Mouse (Mus musculus): ENCODE data around the gene Sipa1l3. TPM values are rescaled to one million over a fixed set of nuclear protein-coding genes. Genes with fewer than 3 reads are reported as not detected.
A peak's percentile ranks its signal among the peaks of the same experiment; 100 is the strongest.

The Sipa1l3 gene
- polyA plus RNA-seq, 1 experiment, result 6.5 TPM

DNA sequence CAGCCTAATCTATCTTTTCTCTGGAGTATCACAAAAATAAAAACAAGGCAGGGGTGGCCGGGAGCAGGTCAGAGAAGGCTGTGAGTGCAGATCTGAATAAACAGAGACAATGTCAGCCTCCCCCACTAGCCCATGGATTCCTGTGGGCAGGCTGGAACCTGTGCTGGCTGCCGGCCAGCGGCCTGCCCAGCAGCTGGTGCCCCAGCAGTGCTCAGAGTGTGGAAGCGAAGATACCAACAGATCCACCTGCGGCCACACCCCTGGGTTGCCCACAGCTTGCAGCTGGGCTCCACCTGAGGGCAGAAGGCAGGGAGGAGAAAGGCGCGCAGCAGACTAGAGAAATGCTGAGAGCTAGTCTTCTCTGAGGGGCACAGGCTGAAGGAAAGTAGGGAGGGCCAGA lies 47.1 kb downstream of the Sipa1l3 start:
- peaks cover 9% of the 10 kb centered on the region; the same call in 1 of the 2 replicates for H3K4me1 ChIP-seq (ENCODE audit: control insufficient read depth, insufficient read depth, insufficient read length, low read length)
- H3K27ac ChIP-seq (replicated peaks; ENCODE audit: low read depth, low read length), result no peak overlapping the region
- no peak overlapping the region for H3K4me3 ChIP-seq (ENCODE audit: insufficient read depth, low read depth, low read length)

GRCm38 (mm10) chr7:29469602-29470344 lies 48.7 kb downstream of the Sipa1l3 start:
- Histone ChIP-seq H3K4me1 (ENCODE audit: control insufficient read depth, insufficient read depth, insufficient read length, low read length) (peaks cover 9% of the 10 kb centered on the region; the same call in 1 of the 2 replicates), H3K27ac (replicated peaks; ENCODE audit: low read depth, low read length) (no peak overlapping the region)

GRCm38 (mm10) chr7:29468593-29468992 lies 49.8 kb downstream of the Sipa1l3 start:
- no peak overlapping the region for H3K27ac ChIP-seq (replicated peaks; ENCODE audit: low read depth, low read length)
- H3K4me1 ChIP-seq (ENCODE audit: control insufficient read depth, insufficient read depth, insufficient read length, low read length), result peaks cover 9% of the 10 kb centered on the region; the same call in 1 of the 2 replicates
- H3K4me3 ChIP-seq (ENCODE audit: insufficient read depth, low read depth, low read length), result no peak overlapping the region

More at GRCm38 (mm10) chr7:29469602-29470344, 48.7 kb downstream of the Sipa1l3 start:
- H3K4me3 ChIP-seq (ENCODE audit: insufficient read depth, low read depth, low read length), result no peak overlapping the region

DNA sequence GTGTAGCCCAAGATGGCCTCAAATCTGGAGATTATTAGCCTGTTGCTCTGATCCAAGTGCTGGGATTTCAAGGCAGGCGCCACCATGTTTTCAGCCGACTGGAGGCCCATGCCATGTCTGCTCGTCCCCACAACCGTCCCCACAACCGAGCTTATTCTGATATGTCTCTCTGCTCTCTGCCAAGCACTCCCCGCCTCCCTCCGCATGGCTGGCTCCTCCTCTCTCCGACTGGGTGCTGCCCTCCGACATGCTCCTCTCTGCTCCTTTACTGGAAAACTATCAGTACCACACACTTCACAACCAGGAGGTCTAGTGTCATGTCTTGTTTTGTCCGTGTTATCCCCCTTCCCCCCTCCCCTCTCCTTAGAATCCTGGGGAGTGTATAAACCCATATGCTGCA lies 51.9 kb downstream of the Sipa1l3 start:
- Histone ChIP-seq H3K4me3 (ENCODE audit: insufficient read depth, low read depth, low read length) (no peak overlapping the region), H3K4me1 (ENCODE audit: control insufficient read depth, insufficient read depth, insufficient read length, low read length) (peaks cover 16% of the 10 kb centered on the region), H3K27ac (replicated peaks; ENCODE audit: low read depth, low read length) (no peak overlapping the region)

DNA sequence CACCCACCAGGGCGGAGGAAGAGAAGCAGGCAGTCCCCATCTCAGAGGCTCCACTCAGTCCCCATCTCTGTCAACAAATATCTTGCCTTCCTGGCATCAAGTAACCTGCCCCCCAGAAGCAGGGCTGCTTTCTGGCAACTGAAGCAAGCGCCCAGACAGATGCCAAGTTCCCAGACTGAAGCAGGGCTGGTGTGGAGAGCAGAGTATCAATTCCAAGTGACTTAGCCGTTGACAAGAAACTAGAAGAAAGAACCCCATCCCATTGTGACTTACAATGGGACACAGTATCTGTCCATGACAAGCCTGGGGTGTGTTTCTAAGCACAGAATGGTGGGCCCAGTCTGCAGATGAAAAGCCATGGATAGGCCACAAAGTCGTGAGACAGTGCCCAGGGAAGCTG lies 52.7 kb downstream of the Sipa1l3 start:
- H3K4me1 ChIP-seq (ENCODE audit: control insufficient read depth, insufficient read depth, insufficient read length, low read length), result peaks cover 15% of the 10 kb centered on the region
- no peak overlapping the region for H3K4me3 ChIP-seq (ENCODE audit: insufficient read depth, low read depth, low read length)
- no peak overlapping the region for H3K27ac ChIP-seq (replicated peaks; ENCODE audit: low read depth, low read length)

DNA sequence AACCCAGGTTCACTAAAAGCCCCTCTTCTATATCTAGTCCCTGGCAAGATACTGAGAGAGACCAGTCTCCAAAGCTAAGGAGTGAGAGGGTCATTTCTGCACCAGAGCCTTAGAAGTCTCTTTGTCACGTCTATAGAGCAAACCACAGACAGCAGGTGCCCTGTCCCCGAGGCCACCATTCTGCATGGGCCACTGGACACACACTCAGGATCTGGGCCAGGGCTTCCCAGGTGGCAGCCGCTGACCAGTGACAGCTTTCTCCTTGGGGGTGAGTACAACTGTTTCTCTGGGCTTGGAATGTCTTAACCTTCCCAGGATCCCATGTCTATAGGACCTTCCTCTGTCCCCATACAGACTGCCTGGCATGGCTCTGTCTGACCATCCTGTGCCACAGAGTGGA lies 55.6 kb downstream of the Sipa1l3 start:
- Histone ChIP-seq H3K4me1 (ENCODE audit: control insufficient read depth, insufficient read depth, insufficient read length, low read length) (peaks cover 15% of the 10 kb centered on the region), H3K4me3 (ENCODE audit: insufficient read depth, low read depth, low read length) (no peak overlapping the region), H3K27ac (replicated peaks; ENCODE audit: low read depth, low read length) (no peak overlapping the region)

GRCm38 (mm10) chr7:29462178-29462577 lies 56.3 kb downstream of the Sipa1l3 start:
- H3K4me1 ChIP-seq (ENCODE audit: control insufficient read depth, insufficient read depth, insufficient read length, low read length), result peaks cover 15% of the 10 kb centered on the region
- H3K27ac ChIP-seq (replicated peaks; ENCODE audit: low read depth, low read length), result no peak overlapping the region

DNA sequence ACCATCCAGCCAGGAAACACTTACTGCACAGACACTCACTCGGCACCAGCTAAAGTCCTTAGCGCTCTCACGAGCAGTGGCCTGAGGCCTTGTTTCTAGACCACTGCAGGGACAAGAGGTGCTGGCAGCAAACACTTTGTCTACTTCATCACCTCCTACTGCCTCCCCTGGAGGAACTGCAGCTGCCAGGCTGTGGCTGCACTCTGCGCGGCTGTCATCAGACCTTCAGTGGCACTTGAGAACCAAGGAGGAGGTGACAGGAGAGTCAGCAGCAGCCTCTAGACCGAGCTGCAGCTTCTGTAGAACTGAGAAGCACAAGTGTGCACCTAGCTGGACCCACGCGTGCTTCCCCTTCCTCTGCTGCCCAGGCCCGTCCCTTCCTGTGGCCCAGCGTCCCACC lies 56.9 kb downstream of the Sipa1l3 start:
- peaks cover 15% of the 10 kb centered on the region for H3K4me1 ChIP-seq (ENCODE audit: control insufficient read depth, insufficient read depth, insufficient read length, low read length)
- H3K27ac ChIP-seq (replicated peaks; ENCODE audit: low read depth, low read length), result no peak overlapping the region
- no peak overlapping the region for H3K4me3 ChIP-seq (ENCODE audit: insufficient read depth, low read depth, low read length)

More at GRCm38 (mm10) chr7:29462178-29462577, 56.3 kb downstream of the Sipa1l3 start:
- H3K4me3 ChIP-seq (ENCODE audit: insufficient read depth, low read depth, low read length), result no peak overlapping the region

DNA sequence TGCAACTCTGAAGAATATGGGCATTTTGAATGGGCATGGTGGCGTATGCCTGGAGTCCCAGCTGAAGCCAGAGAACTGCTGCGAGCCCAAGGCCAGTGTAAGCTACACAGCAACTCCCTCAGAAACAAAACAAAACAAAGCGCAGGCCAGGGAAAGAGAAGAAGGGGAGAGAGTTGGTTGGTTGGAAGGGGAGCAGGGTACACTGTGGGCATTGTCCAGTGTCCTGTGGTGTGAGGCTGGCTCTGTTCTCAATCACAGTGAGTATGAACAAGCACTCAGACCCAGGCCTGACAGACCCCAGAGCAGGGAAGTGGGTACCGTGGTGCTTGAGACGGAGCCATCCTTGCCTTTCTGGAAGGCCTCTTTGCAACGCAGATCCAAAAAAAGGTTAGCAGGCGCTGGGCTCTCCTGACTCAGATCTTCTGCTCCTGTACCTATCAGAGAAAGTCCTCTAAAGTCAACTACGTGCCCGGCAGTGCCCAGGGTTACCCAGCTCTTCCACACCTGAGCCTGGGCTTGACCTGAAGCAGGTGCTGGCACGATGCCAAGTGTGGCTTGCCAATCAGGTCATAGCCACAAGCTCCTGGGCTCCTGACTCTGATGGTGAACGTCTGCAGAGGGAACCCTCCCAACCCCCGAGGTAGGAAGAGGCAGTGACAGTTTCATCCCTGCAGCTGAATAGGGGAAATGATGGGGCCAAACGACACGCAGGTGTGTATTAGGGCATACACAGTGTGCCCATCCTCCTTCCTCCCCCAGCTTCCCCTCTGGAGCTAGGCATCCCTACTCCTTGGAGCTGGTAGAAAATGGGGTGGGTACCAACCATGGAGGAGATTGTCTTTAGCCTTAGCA lies 59.3 kb downstream of the Sipa1l3 start:
- H3K4me1 ChIP-seq (ENCODE audit: control insufficient read depth, insufficient read depth, insufficient read length, low read length), result peaks cover 15% of the 10 kb centered on the region
- no peak overlapping the region for H3K4me3 ChIP-seq (ENCODE audit: insufficient read depth, low read depth, low read length)
- no peak overlapping the region for H3K27ac ChIP-seq (replicated peaks; ENCODE audit: low read depth, low read length)

DNA sequence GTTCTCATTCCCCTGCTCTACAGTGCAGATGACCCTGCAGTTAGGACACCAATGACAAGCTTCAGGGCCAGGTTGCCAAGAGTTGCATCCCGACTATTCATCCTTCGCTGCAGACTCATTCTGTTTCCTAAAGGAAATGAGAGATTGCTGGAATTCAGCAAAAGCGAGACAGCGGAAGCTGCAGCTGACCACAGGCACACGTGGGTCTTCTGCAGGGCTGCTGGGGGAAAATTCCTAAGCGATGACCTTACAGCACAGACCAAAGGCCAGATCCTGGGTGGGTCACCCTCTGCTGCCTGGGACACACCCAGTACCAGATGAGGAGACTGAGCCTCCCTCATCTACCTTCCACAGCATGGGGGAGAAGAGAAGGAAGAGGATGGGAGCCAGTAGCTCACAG lies 60.7 kb downstream of the Sipa1l3 start:
- Histone ChIP-seq H3K27ac (replicated peaks; ENCODE audit: low read depth, low read length) (peak overlapping the region; percentile 65), H3K4me1 (ENCODE audit: control insufficient read depth, insufficient read depth, insufficient read length, low read length) (peaks cover 15% of the 10 kb centered on the region), H3K4me3 (ENCODE audit: insufficient read depth, low read depth, low read length) (no peak overlapping the region)

DNA sequence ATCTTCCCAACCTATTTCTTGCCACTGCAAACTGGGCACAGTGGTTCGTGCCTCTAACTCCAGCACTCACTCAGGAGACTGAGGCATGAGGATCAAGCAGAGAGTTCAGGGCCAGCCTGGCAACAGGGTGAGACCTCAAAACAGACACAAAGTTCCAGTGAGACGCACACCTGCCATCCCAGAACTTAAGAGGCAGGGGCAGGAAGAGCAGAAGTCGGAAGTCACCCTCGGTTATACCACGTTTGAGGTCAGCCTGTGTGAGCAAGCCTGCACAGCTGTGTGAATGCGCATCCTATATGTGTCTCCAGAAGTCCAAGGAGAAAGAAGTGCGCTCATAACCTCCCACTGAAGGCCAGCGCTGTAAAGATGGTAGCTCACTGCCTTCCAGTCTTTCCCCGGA lies 61.7 kb downstream of the Sipa1l3 start:
- Histone ChIP-seq H3K4me3 (ENCODE audit: insufficient read depth, low read depth, low read length) (no peak overlapping the region), H3K27ac (replicated peaks; ENCODE audit: low read depth, low read length) (no peak overlapping the region), H3K4me1 (ENCODE audit: control insufficient read depth, insufficient read depth, insufficient read length, low read length) (peaks cover 14% of the 10 kb centered on the region)

DNA sequence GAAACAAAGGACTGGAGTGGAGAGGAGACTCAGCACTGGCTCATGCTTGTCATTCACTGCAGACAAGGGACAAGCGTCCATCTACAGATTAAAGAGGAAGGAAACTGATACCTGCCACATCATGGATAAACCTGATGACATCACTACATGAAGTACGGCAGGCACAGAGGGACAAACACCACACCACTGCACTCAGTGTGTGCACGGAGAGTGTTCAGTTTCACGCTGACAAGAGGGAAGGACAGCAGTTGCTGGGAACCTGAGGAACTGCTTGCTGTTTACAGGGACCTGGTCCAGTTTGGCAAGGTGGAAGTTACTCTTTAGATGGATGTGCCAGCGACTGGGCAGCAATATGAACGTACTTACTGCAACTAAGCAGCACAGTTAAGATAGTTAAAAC lies 62.9 kb downstream of the Sipa1l3 start:
- Histone ChIP-seq H3K4me3 (ENCODE audit: insufficient read depth, low read depth, low read length) (no peak overlapping the region), H3K27ac (replicated peaks; ENCODE audit: low read depth, low read length) (no peak overlapping the region), H3K4me1 (ENCODE audit: control insufficient read depth, insufficient read depth, insufficient read length, low read length) (peaks cover 11% of the 10 kb centered on the region; the same call in 1 of the 2 replicates)

GRCm38 (mm10) chr7:29454965-29455364 lies 63.5 kb downstream of the Sipa1l3 start:
- H3K27ac ChIP-seq (replicated peaks; ENCODE audit: low read depth, low read length), result no peak overlapping the region
- H3K4me1 ChIP-seq (ENCODE audit: control insufficient read depth, insufficient read depth, insufficient read length, low read length), result peaks cover 11% of the 10 kb centered on the region; the same call in 1 of the 2 replicates
- no peak overlapping the region for H3K4me3 ChIP-seq (ENCODE audit: insufficient read depth, low read depth, low read length)

GRCm38 (mm10) chr7:29452991-29453741 lies 65.3 kb downstream of the Sipa1l3 start:
- Histone ChIP-seq H3K27ac (replicated peaks; ENCODE audit: low read depth, low read length) (peak overlapping the region; percentile 44), H3K4me3 (ENCODE audit: insufficient read depth, low read depth, low read length) (peak overlapping the region; percentile 15), H3K4me1 (ENCODE audit: control insufficient read depth, insufficient read depth, insufficient read length, low read length) (peaks cover 10% of the 10 kb centered on the region; the same call in 1 of the 2 replicates)

GRCm38 (mm10) chr7:29452381-29452780 lies 66.1 kb downstream of the Sipa1l3 start:
- no peak overlapping the region for H3K27ac ChIP-seq (replicated peaks; ENCODE audit: low read depth, low read length)
- peaks cover 10% of the 10 kb centered on the region for H3K4me1 ChIP-seq (ENCODE audit: control insufficient read depth, insufficient read depth, insufficient read length, low read length)
- no peak overlapping the region for H3K4me3 ChIP-seq (ENCODE audit: insufficient read depth, low read depth, low read length)
